Mouse (Mus musculus): Measurements from ENCODE around the gene Sytl3. TPM values are rescaled to one million over a fixed set of nuclear protein-coding genes. Genes with fewer than 3 reads are reported as not detected.
"Not testable (repeated sequence)": the region's sequence is repeated elsewhere in the genome, so short reads cannot be mapped to it uniquely, and the experiment has no call there.

The Sytl3 gene
- polyA plus RNA-seq, 1 experiment from 2014 or later, result 0.82 TPM

GRCm38 (mm10) chr17:6697224-6697775 lies 38.4 kb downstream of the Sytl3 start:
- not testable (repeated sequence) for H3K4me3 ChIP-seq (ENCODE audit: low read depth, low read length); H3K36me3 ChIP-seq (ENCODE audit: control insufficient read depth, insufficient read depth, low read length); H3K4me1 ChIP-seq (ENCODE audit: control insufficient read depth, insufficient read depth, low read length); H3K27me3 ChIP-seq (ENCODE audit: control insufficient read depth, insufficient read depth, low read depth, low read length); H3K27ac ChIP-seq (ENCODE audit: low read length); H3K9ac ChIP-seq (ENCODE audit: low read depth, low read length); H3K9me3 ChIP-seq (replicated peaks; ENCODE audit: control insufficient read depth, low read length, poor library complexity, severe bottlenecking); H3K4me2 ChIP-seq (ENCODE audit: low read length)
- ATAC-seq, result peak; percentile 53; the same call in 1 of the 2 replicates
- WGBS, result 58% methylated on average over 2 of the region's 4 CpGs

GRCm38 (mm10) chr17:6699502-6699901 lies 40.6 kb downstream of the Sytl3 start:
- 93% methylated on average over 8 of the region's 9 CpGs for WGBS
- not testable (repeated sequence) for H3K4me3 ChIP-seq (ENCODE audit: low read depth, low read length); H3K4me2 ChIP-seq (ENCODE audit: low read length); H3K9ac ChIP-seq (ENCODE audit: low read depth, low read length); H3K36me3 ChIP-seq (ENCODE audit: control insufficient read depth, insufficient read depth, low read length); ATAC-seq; H3K9me3 ChIP-seq (replicated peaks; ENCODE audit: control insufficient read depth, low read length, poor library complexity, severe bottlenecking); H3K27ac ChIP-seq (ENCODE audit: low read length); H3K27me3 ChIP-seq (ENCODE audit: control insufficient read depth, insufficient read depth, low read depth, low read length); H3K4me1 ChIP-seq (ENCODE audit: control insufficient read depth, insufficient read depth, low read length)

GRCm38 (mm10) chr17:6700077-6700476 lies 41.2 kb downstream of the Sytl3 start:
- 74% methylated on average over 3 of the region's 7 CpGs for WGBS
- not testable (repeated sequence) for H3K4me3 ChIP-seq (ENCODE audit: low read depth, low read length); H3K9ac ChIP-seq (ENCODE audit: low read depth, low read length); H3K4me2 ChIP-seq (ENCODE audit: low read length); H3K27me3 ChIP-seq (ENCODE audit: control insufficient read depth, insufficient read depth, low read depth, low read length); ATAC-seq; H3K9me3 ChIP-seq (replicated peaks; ENCODE audit: control insufficient read depth, low read length, poor library complexity, severe bottlenecking); H3K36me3 ChIP-seq (ENCODE audit: control insufficient read depth, insufficient read depth, low read length); H3K27ac ChIP-seq (ENCODE audit: low read length); H3K4me1 ChIP-seq (ENCODE audit: control insufficient read depth, insufficient read depth, low read length)

GRCm38 (mm10) chr17:6702625-6703221 lies 43.8 kb downstream of the Sytl3 start:
- not testable (repeated sequence) for H3K4me3 ChIP-seq (ENCODE audit: low read depth, low read length); ATAC-seq; H3K27ac ChIP-seq (ENCODE audit: low read length); H3K27me3 ChIP-seq (ENCODE audit: control insufficient read depth, insufficient read depth, low read depth, low read length); H3K9me3 ChIP-seq (replicated peaks; ENCODE audit: control insufficient read depth, low read length, poor library complexity, severe bottlenecking); H3K4me2 ChIP-seq (ENCODE audit: low read length); H3K36me3 ChIP-seq (ENCODE audit: control insufficient read depth, insufficient read depth, low read length); H3K4me1 ChIP-seq (ENCODE audit: control insufficient read depth, insufficient read depth, low read length); H3K9ac ChIP-seq (ENCODE audit: low read depth, low read length)
- 57% methylated on average over 1 of the region's 8 CpGs for WGBS

GRCm38 (mm10) chr17:6703381-6704270 lies 44.7 kb downstream of the Sytl3 start:
- not testable (repeated sequence) for H3K4me1 ChIP-seq (ENCODE audit: control insufficient read depth, insufficient read depth, low read length); H3K36me3 ChIP-seq (ENCODE audit: control insufficient read depth, insufficient read depth, low read length); H3K27me3 ChIP-seq (ENCODE audit: control insufficient read depth, insufficient read depth, low read depth, low read length); H3K4me2 ChIP-seq (ENCODE audit: low read length); H3K4me3 ChIP-seq (ENCODE audit: low read depth, low read length); H3K9ac ChIP-seq (ENCODE audit: low read depth, low read length); H3K27ac ChIP-seq (ENCODE audit: low read length); H3K9me3 ChIP-seq (replicated peaks; ENCODE audit: control insufficient read depth, low read length, poor library complexity, severe bottlenecking)
- 27% methylated on average over 6 of the region's 9 CpGs for WGBS
- peak; percentile 81 for ATAC-seq

- not testable (repeated sequence) for H3K4me2 ChIP-seq (ENCODE audit: low read length); H3K4me3 ChIP-seq (ENCODE audit: low read depth, low read length); H3K9ac ChIP-seq (ENCODE audit: low read depth, low read length); H3K27me3 ChIP-seq (ENCODE audit: control insufficient read depth, insufficient read depth, low read depth, low read length); ATAC-seq; H3K4me1 ChIP-seq (ENCODE audit: control insufficient read depth, insufficient read depth, low read length); H3K9me3 ChIP-seq (replicated peaks; ENCODE audit: control insufficient read depth, low read length, poor library complexity, severe bottlenecking); H3K36me3 ChIP-seq (ENCODE audit: control insufficient read depth, insufficient read depth, low read length); H3K27ac ChIP-seq (ENCODE audit: low read length)
- 73% methylated on average over 4 of the region's 5 CpGs for WGBS
Measured at GRCm38 (mm10) chr17:6706448-6706847, 47.6 kb downstream of the Sytl3 start.

- not testable (repeated sequence) for H3K4me2 ChIP-seq (ENCODE audit: low read length); H3K9me3 ChIP-seq (replicated peaks; ENCODE audit: control insufficient read depth, low read length, poor library complexity, severe bottlenecking); H3K9ac ChIP-seq (ENCODE audit: low read depth, low read length); ATAC-seq; H3K4me3 ChIP-seq (ENCODE audit: low read depth, low read length); H3K4me1 ChIP-seq (ENCODE audit: control insufficient read depth, insufficient read depth, low read length); H3K27me3 ChIP-seq (ENCODE audit: control insufficient read depth, insufficient read depth, low read depth, low read length); H3K27ac ChIP-seq (ENCODE audit: low read length); H3K36me3 ChIP-seq (ENCODE audit: control insufficient read depth, insufficient read depth, low read length)
- WGBS, result 89% methylated on average over 5 of the region's 5 CpGs
Measured at GRCm38 (mm10) chr17:6707422-6707821, 48.5 kb downstream of the Sytl3 start.

GRCm38 (mm10) chr17:6708194-6708593 lies 49.3 kb downstream of the Sytl3 start:
- WGBS, result 69% methylated on average over 2 of the region's 2 CpGs
- not testable (repeated sequence) for ATAC-seq; H3K9ac ChIP-seq (ENCODE audit: low read depth, low read length); H3K27ac ChIP-seq (ENCODE audit: low read length); H3K36me3 ChIP-seq (ENCODE audit: control insufficient read depth, insufficient read depth, low read length); H3K9me3 ChIP-seq (replicated peaks; ENCODE audit: control insufficient read depth, low read length, poor library complexity, severe bottlenecking); H3K4me2 ChIP-seq (ENCODE audit: low read length); H3K4me1 ChIP-seq (ENCODE audit: control insufficient read depth, insufficient read depth, low read length); H3K4me3 ChIP-seq (ENCODE audit: low read depth, low read length); H3K27me3 ChIP-seq (ENCODE audit: control insufficient read depth, insufficient read depth, low read depth, low read length)

- H3K4me2 ChIP-seq (ENCODE audit: low read length); H3K36me3 ChIP-seq (ENCODE audit: control insufficient read depth, insufficient read depth, low read length); H3K27ac ChIP-seq (ENCODE audit: low read length): not testable (repeated sequence)
Measured at GRCm38 (mm10) chr17:6713483-6713882, 54.6 kb downstream of the Sytl3 start.

More at GRCm38 (mm10) chr17:6713483-6713882, 54.6 kb downstream of the Sytl3 start:
- H3K4me3 ChIP-seq (ENCODE audit: low read depth, low read length); H3K9me3 ChIP-seq (replicated peaks; ENCODE audit: control insufficient read depth, low read length, poor library complexity, severe bottlenecking); ATAC-seq; H3K27me3 ChIP-seq (ENCODE audit: control insufficient read depth, insufficient read depth, low read depth, low read length); H3K9ac ChIP-seq (ENCODE audit: low read depth, low read length); H3K4me1 ChIP-seq (ENCODE audit: control insufficient read depth, insufficient read depth, low read length): not testable (repeated sequence)
- 89% methylated on average over 2 of the region's 2 CpGs for WGBS

Data from midbrain, embryonic 16.5 days (tissue).